Mouse (Mus musculus) megakaryocyte, embryonic 14.5 days (primary cell): ENCODE measurements at regions not wholly inside any gene's neighbourhood (a gene's known extent, or its start where the extent isn't known, plus 50 kb on each side); places are given as distances from the start of the nearest gene placed in this dataset.

Source experiments
- FLI1 ChIP-seq: IDR thresholded peaks from 2 replicates; pipeline ENCODE4 v1.6.1; 2012; ENCODE audit warnings: low read length, inconsistent platforms, mixed read lengths
- GATA1 ChIP-seq: IDR thresholded peaks from 3 replicates; pipeline ENCODE4 v1.6.1; 2012; ENCODE audit warnings: mixed read lengths, low read length, inconsistent platforms, borderline replicate concordance

GRCm38 (mm10) chr19:56024599-56024998 is 262.3 kb upstream of the Habp2 start:
- TF ChIP-seq FLI1 (no peak), GATA1 (no peak)
